Mouse (Mus musculus): ENCODE measurements around the gene Ifitm7. TPM values are rescaled to one million over a fixed set of nuclear protein-coding genes. Genes with fewer than 3 reads are reported as not detected.
"Not testable (repeated sequence)": the region's sequence is repeated elsewhere in the genome, so short reads cannot be mapped to it uniquely, and the experiment has no call there.

Ifitm7 gene
- polyA plus RNA-seq, 2 experiments from 2014 or later = not detected

GRCm38 (mm10) chr16:13976358-13976896, 10.3 kb downstream of the Ifitm7 start:
- ATAC-seq = not testable (repeated sequence)

DNA sequence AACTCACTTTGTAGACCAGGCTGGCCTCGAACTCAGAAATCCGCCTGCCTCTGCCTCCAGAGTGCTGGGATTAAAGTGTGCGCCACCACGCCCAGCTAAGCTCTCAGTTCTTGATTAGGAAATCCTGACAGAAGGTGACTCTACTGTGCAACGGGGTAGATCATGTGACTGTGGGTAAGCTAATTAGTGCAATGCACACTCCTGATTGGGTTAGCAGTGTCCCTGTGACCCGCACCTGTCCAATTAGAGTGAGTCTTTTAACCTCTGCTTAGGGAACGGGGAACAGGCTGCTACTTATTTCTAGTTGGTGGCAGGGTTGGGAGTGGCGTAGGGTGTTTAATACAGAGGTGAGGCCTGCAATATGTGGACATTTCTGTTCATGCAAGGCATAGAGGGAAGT, 14.6 kb downstream of the Ifitm7 start:
- no peak for ATAC-seq

- no peak for ATAC-seq
Measured at GRCm38 (mm10) chr16:13969096-13969495, 17.6 kb downstream of the Ifitm7 start.

- no peak for ATAC-seq
Measured at GRCm38 (mm10) chr16:13962053-13962452, 24.6 kb downstream of the Ifitm7 start.

DNA sequence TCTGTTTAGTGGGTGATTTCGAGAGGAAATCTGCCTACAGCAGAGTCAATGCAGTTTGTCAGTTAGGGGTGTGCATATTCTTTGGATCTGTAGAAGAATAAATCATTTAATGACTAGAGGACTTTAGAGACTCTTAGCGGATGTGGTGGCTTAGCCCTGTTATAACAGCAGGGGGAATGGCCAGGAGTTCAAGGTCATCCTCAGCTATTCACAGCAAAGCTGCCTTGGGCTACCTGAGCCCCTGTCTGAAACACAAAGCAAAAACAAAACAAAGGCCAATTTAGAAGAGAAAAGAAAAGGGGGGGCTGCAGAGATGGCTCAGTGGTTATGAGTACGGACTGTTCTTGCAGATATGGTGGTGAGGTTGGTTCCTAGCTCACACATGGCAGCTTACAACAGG, 35.4 kb downstream of the Ifitm7 start:
- ATAC-seq = no peak

- ATAC-seq = no peak
Measured at GRCm38 (mm10) chr16:13946306-13946705, 40.4 kb downstream of the Ifitm7 start.

DNA sequence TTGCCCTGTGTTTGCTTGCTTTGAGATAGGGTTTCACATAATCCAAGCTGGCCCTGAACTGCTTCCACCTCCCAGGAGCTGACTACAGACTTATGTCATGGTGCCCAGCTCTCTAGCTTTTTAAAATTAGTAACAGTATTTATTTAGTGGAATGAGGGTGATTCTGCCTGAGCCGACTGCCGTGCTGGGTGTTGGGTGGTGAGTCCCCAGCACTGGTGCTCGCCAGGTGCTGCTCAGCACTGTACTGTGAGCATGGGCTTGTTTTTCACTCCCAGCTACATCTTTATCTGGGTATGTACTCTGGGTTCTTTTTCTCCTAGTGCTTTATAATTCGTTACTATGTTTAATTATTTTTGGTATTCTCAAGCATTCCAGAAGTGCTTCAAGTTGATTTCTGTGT, 41.5 kb downstream of the Ifitm7 start:
- ATAC-seq = no peak

- ATAC-seq = no peak
Measured at GRCm38 (mm10) chr16:13944752-13945151, 41.9 kb downstream of the Ifitm7 start.

DNA sequence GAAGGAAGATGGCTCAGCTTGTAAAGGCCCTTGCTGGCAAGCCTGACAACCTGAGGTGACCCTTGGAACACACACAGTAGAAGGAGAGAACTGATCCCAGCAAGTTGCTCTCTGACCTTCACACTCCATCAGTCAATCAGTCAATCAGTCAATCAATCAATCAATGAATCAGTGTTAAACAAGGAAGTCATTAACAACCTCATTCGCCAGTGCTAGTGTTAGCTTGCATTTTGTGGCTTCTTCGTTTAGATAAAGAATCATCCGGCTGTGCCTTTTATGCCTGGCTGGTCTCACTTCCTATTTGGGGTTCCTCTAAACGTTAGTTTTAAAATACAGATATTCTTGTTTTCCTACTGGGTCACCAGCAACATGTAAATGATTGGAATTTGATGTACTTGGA, 42.5 kb downstream of the Ifitm7 start:
- no peak for ATAC-seq

- no peak for ATAC-seq
Measured at GRCm38 (mm10) chr16:13940847-13941395, 45.8 kb downstream of the Ifitm7 start.

DNA sequence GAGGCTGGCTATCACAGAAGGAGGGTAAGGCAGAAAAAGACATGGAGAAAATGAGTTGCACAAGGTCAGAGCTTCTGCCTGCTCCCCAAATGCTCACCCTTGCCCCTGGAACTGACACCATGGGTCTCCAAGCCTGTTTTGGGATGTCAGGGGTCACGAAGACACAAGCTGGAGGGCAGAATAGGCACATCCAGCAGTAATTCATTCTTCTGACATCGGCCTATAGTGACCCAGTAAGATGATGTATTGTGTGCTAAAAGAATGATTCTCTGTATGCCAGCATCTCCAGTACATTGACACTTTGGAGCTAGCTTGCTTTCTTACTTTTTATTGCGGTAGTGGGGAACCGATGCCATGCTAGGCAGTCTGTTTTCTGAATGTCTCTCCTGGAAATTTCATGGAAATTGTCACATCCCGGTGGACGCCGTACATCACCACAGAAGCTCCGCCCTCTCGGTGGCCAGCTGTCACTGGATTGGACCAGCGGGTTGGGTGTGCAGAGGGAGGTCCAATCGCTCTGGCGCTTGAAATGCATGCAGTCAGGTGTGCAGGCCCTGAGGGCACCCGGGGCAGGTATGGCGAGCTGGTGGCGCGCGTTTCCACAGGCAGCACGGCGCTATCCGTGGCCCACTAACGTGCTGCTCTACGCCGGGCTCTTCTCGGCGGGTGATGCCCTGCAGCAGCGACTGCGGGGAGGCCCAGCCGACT, 46.4 kb downstream of the Ifitm7 start:
- no peak for ATAC-seq

Other genes with a start within 250 kb of the Ifitm7 start
- gene Rrn3, start 206.2 kb downstream of the Ifitm7 start, polyA plus RNA-seq (2017; shearing (Covaris generic)) = 10 to 100 TPM; 44.8 to 49.4 TPM
- 100 to 1,000 TPM; 156 to 160 TPM for gene Ntan1, start 168.0 kb downstream of the Ifitm7 start, polyA plus RNA-seq (2017; shearing (Covaris generic))
- 10 to 100 TPM; 18.9 to 20.4 TPM for gene Pdxdc1, start 83.8 kb downstream of the Ifitm7 start, polyA plus RNA-seq (2017; shearing (Covaris generic))
- gene Mpv17l, start 83.7 kb downstream of the Ifitm7 start, polyA plus RNA-seq (2017; shearing (Covaris generic)) = 1 to 10 TPM in 1 of 2 experiments, under 1 TPM in 1; 0.24 to 1.4 TPM
- gene 2900011O08Rik, start 284 bp downstream of the Ifitm7 start, polyA plus RNA-seq (2017; shearing (Covaris generic)) = under 1 TPM in 1 of 2 experiments, not detected in 1; 0.50 TPM
- gene Nde1, start 176.4 kb upstream of the Ifitm7 start, polyA plus RNA-seq (2017; shearing (Covaris generic)) = 10 to 100 TPM; 98.7 to 99.1 TPM
- gene Marf1, start 176.5 kb upstream of the Ifitm7 start, polyA plus RNA-seq (2017; shearing (Covaris generic)) = 10 to 100 TPM; 29.1 to 33.9 TPM

Data from activated CD4-positive, CD25-positive, alpha-beta regulatory T cell, adult 4 months (primary cell).